Mouse (Mus musculus) hindbrain, embryonic 11.5 days (tissue): ENCODE measurements around the gene Spata16. TPM values are rescaled to one million over a fixed set of nuclear protein-coding genes. Genes with fewer than 3 reads are reported as not detected.

Source experiments
- ATAC-seq: fragments of 200-750 bp; cut with Nextera tagmentation; 2 replicates; pipeline ENCODE4 v1.8.0; 2017; ENCODE audit warnings: mild to moderate bottlenecking, moderate TSS enrichment, moderate library complexity; ENCODE audit not compliant: low FRiP score
- DNase-seq: peaks from one replicate; pipeline ENCODE4 v3.0.0-alpha.2; 2015; ENCODE audit warnings: low spot score
- H3K27ac ChIP-seq: fragments of 300-500 bp; sonication (generic); 2 replicates; pipeline ENCODE4 v1.5.1; 2014; ENCODE audit warnings: mild to moderate bottlenecking, low read depth, low read length
- H3K27me3 ChIP-seq: fragments of 300-500 bp; sonication (generic); 2 replicates; pipeline ENCODE4 v1.6.1; 2014; ENCODE audit warnings: mild to moderate bottlenecking, low read length, moderate library complexity, mixed read lengths; ENCODE audit not compliant: control insufficient read depth, insufficient read depth
- H3K36me3 ChIP-seq: fragments of 300-500 bp; sonication (generic); 2 replicates; pipeline ENCODE4 v1.6.1; 2014; ENCODE audit warnings: mild to moderate bottlenecking, low read length, moderate library complexity, mixed read lengths; ENCODE audit not compliant: control insufficient read depth, insufficient read depth
- H3K4me1 ChIP-seq: fragments of 300-500 bp; sonication (generic); replicated peaks from 2 replicates; pipeline ENCODE4 v1.6.1; 2014; ENCODE audit warnings: low read length, mixed read lengths; ENCODE audit not compliant: control insufficient read depth, insufficient read depth
- H3K4me2 ChIP-seq: fragments of 300-500 bp; sonication (generic); replicated peaks from 2 replicates; pipeline ENCODE4 v1.6.1; 2014; ENCODE audit warnings: mild to moderate bottlenecking, low read depth, low read length
- H3K4me3 ChIP-seq: fragments of 300-500 bp; sonication (generic); 2 replicates; pipeline ENCODE4 v1.5.1; 2014; ENCODE audit warnings: low read depth, low read length
- H3K9ac ChIP-seq: fragments of 300-500 bp; sonication (generic); 2 replicates; pipeline ENCODE4 v1.6.1; 2014; ENCODE audit warnings: low read depth, low read length
- H3K9me3 ChIP-seq: fragments of 300-500 bp; sonication (generic); 2 replicates; pipeline ENCODE4 v1.6.1; 2016; ENCODE audit warnings: low read length; ENCODE audit not compliant: control insufficient read depth
- whole genome bisulfite sequencing: fragments of 180-500 bp; shearing (Covaris S2); extraction: QIAGEN DNeasy Blood & Tissue Kit; methylation state at CpG from one replicate; pipeline ENCODE4 v1.1.7; 2014; 5-methylcytosine and 5-hydroxymethylcytosine counted together
- polyA plus RNA-seq: library from polyadenylated mRNA; unstranded; fragments of >200 nt; fragmentation: Nextera tagmentation; extraction: Ambion mirVana; gene quantifications from 2 replicates; pipeline ENCODE4 v1.2.1, GENCODE M21; 2014

Spata16 gene
- polyA plus RNA-seq, 1 experiment from 2014 or later: not detected

DNA sequence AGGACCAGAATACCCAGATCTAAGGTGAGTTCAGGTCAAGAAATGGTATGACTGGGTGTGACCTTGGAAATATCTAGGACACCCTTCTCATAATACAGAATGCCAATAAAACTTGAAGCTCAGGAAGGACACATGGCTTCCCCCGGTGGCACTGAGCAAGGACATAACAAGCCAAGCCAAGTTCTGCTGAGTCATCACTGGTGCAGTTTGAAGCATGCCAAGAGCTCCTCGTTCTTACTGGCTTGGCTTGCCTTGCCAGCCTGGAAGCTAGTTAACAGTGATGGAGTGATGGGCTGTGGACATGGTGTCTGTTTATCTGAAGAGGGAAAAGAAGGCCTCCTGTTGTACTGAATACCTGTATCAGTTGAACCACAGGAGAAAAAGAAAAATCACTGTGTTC lies 342.2 kb downstream of the Spata16 start:
- whole genome bisulfite sequencing: 93% methylated on average over 2 of the region's 2 CpGs
- no peak for ATAC-seq
- no peak for DNase-seq

DNA sequence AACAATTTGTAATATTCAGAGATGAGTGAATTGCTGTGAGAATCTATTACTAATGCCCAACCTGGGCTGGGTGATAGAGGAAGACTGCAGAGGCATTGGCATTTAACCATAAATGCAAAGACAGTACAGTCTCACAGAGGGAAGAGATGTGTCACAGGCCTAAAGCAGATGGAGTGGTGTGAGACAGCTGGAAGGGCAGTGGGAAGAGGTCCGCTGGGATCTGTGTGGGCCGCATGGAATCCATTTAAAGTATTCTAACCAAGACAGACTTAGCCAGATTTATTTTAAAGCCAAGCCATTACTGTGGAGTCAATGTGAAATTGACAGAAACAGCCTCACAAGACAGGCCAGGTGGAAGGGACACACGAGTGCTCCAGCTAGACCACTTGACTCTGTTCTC lies 343.0 kb downstream of the Spata16 start:
- Histone ChIP-seq H3K36me3 (no peaks in the 10 kb centered on the region), H3K4me3 (no peak overlapping the region), H3K4me2 (no peak overlapping the region), H3K27me3 (no peaks in the 10 kb centered on the region), H3K27ac (no peak overlapping the region), H3K9ac (no peak overlapping the region), H3K4me1 (no peaks in the 10 kb centered on the region), H3K9me3 (no peaks in the 10 kb centered on the region)
- WGBS: 89% methylated on average over 3 of the region's 3 CpGs
- ATAC-seq: no peak
- DNase-seq: no peak

More for the DNA sequence above, 342.2 kb downstream of the Spata16 start:
- Histone ChIP-seq H3K27ac (no peak overlapping the region), H3K36me3 (no peaks in the 10 kb centered on the region), H3K4me1 (no peaks in the 10 kb centered on the region), H3K4me2 (no peak overlapping the region), H3K9me3 (no peaks in the 10 kb centered on the region), H3K27me3 (no peaks in the 10 kb centered on the region), H3K4me3 (no peak overlapping the region), H3K9ac (no peak overlapping the region)

DNA sequence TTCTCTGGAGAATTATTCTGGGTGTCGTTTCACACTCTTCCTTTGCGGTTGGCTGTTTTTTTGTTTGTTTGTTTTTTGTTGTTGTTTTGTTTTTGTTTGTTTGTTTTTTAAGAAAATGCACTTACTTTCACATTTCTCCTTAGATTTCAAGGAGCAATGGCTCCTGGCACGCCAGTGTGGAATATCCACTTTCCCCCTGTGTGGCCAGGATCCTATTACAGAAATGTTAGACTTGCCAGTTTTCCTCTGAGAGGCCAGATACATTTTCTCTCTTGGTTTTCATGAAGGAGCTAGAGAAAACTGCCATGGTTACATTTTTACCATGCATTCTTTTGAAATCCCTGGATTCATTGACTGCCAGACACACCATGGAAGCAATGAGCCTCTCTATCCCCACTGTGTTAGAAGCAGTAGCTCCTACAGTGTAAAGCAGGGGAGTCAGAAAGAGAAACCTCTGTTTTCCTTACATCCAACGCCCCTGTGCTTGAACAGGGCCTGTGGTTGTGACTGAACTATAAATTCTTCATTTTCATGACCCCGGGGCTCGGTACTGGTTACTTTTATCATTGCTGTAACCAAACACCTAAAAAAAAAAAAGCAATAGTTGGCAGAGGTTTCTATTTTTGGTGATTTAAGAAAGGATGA lies 344.7 kb downstream of the Spata16 start:
- no peak overlapping the region for H3K27ac ChIP-seq
- DNase-seq (no peak), ATAC-seq (no peak)
- H3K27me3 ChIP-seq: no peaks in the 10 kb centered on the region
- H3K4me2 ChIP-seq: no peak overlapping the region
- no peaks in the 10 kb centered on the region for H3K36me3 ChIP-seq
- H3K9me3 ChIP-seq: no peaks in the 10 kb centered on the region
- no peaks in the 10 kb centered on the region for H3K4me1 ChIP-seq
- no peak overlapping the region for H3K4me3 ChIP-seq
- 79% methylated on average over 6 of the region's 6 CpGs for WGBS
- no peak overlapping the region for H3K9ac ChIP-seq

DNA sequence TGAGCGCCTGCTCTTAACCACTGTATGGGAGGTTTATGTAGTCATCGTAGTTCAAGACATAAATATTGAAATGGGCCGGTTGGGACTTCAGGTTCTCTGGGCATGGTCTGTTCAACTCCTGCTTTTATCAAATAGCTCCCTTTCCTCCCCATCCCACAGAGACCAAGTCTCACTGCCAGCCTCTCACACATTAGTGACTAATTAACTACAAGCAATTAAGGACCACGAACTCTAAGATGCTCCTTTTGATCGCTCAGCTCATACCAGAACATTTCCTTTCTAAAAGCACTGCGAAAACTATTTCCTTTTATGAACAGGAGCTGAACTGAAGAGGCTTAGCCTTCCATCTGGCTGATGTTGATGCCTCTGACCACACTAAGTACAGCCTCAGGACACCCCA lies 346.3 kb downstream of the Spata16 start:
- Histone ChIP-seq H3K27me3 (no peaks in the 10 kb centered on the region), H3K27ac (no peak overlapping the region), H3K9me3 (no peaks in the 10 kb centered on the region), H3K4me3 (no peak overlapping the region), H3K36me3 (no peaks in the 10 kb centered on the region), H3K4me1 (no peaks in the 10 kb centered on the region), H3K4me2 (no peak overlapping the region), H3K9ac (no peak overlapping the region)
- ATAC-seq (no peak), DNase-seq (no peak)
- 84% methylated on average over 6 of the region's 6 CpGs for WGBS

DNA sequence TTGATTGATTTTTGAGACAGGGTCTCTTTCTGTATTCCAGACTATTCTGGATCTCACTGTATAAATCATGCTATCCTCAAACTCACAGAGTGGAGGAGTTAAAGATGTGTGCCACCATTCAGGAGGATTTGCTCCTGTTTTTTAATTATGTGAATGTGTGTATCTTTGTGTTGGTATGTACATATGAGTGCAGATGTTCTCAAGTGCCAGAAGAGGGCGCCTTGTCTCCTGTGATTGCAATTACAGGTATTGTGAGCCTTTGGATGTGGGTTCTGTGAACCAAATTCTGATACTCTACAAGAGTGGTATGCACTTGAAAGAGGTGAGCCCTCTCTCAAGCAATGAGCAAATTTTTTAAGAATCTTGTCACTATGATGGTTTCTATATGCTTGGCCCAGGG lies 369.4 kb downstream of the Spata16 start:
- Histone ChIP-seq H3K36me3 (no peaks in the 10 kb centered on the region), H3K4me3 (no peak overlapping the region), H3K4me2 (no peak overlapping the region), H3K4me1 (no peaks in the 10 kb centered on the region), H3K9me3 (no peaks in the 10 kb centered on the region), H3K27me3 (no peaks in the 10 kb centered on the region), H3K27ac (no peak overlapping the region), H3K9ac (no peak overlapping the region)
- 61% methylated on average over 1 of the region's 1 CpGs for WGBS
- ATAC-seq (no peak), DNase-seq (no peak)

DNA sequence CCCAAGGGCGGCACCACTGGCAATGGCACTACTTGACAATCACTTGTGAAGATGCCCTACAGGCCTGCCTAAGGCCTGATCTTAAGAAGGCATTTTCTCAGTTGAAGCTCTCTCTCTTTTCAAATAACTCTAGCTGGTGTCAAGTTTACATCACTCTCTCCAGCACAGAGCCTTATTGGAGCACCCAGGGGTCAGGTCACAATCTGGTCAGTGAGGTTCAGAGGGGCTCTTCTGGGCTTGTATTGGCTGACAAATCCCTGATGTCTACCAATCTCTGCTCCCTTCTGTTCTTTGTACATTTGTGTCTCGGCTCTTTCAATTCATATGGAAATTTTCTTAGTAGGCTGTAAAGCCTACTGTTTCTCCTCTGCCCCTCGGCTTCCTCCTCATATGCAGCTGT lies 390.5 kb downstream of the Spata16 start:
- Histone ChIP-seq H3K27ac (no peak overlapping the region), H3K9me3 (no peaks in the 10 kb centered on the region), H3K36me3 (no peaks in the 10 kb centered on the region), H3K4me3 (no peak overlapping the region), H3K4me1 (no peaks in the 10 kb centered on the region), H3K4me2 (no peak overlapping the region), H3K9ac (no peak overlapping the region), H3K27me3 (no peaks in the 10 kb centered on the region)
- DNase-seq: no peak
- no peak; the same call in 1 of the 2 replicates for ATAC-seq
- 56% methylated on average over 3 of the region's 3 CpGs for WGBS

DNA sequence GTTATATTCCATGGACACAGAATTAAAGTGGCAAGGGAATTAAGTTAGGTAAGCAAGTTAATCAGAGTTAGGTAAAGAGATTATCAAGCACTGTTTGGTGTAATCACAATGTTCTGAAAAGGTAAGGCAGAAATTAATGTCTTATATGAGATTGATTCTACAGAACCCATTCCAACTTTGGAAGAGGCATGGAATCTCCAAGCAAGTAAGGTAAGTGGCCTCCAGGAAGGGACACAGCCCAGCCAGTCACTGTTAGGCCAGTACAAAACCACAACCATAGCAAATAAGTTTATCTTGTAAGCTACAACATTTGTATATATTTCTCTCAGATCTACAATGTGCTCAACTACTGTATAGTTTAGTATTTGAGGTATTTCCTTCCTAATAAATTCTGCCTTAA lies 391.1 kb downstream of the Spata16 start:
- Histone ChIP-seq H3K27me3 (no peaks in the 10 kb centered on the region), H3K27ac (no peak overlapping the region), H3K4me1 (no peaks in the 10 kb centered on the region), H3K9me3 (no peaks in the 10 kb centered on the region), H3K4me3 (no peak overlapping the region), H3K36me3 (no peaks in the 10 kb centered on the region), H3K4me2 (no peak overlapping the region), H3K9ac (no peak overlapping the region)
- ATAC-seq (no peak), DNase-seq (no peak)

DNA sequence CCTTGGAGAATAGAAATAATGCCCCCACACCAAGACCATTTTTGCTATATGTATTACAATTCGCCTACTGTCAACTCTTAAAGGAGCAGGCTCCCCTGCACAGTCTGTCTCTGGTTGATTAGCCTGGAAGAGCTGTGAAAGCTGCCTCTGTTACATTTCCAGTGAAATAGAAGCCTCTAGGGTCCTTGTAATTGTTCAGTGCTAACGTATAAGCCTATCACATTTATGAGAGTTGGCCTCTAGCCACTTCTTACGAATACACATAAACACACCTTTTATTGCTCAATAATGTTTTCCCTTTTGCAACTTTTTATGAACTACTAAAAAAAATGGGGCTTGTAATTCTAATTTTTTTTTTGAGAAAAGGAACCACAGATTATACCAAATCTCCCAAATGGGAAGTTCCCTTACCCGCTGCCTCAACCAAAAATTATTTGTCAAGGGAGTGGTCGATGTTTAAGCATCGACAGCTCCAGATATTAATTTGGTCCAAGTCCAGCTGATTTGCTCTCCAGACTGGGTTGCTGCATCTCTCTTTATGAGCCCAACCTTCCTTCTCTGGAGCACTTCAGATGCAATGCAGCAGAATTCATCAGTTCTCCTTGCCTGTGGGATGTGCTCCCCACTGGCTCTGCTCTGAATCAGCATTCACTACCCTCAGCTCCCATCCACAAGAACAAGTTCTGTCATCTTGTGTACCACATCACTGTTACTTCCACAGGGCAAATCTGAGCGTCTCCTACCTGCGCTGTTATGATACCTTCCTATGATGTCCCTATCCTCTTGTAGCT lies 392.8 kb downstream of the Spata16 start:
- H3K36me3 ChIP-seq: no peaks in the 10 kb centered on the region

More for the DNA sequence above, 392.8 kb downstream of the Spata16 start:
- 93% methylated on average over 8 of the region's 8 CpGs for WGBS
- no peaks in the 10 kb centered on the region for H3K9me3 ChIP-seq
- no peak overlapping the region for H3K4me3 ChIP-seq
- no peak for DNase-seq
- H3K27ac ChIP-seq: no peak overlapping the region
- ATAC-seq: no peak
- no peak overlapping the region for H3K4me2 ChIP-seq
- H3K9ac ChIP-seq: no peak overlapping the region
- H3K27me3 ChIP-seq: no peaks in the 10 kb centered on the region
- no peaks in the 10 kb centered on the region for H3K4me1 ChIP-seq
